Mouse (Mus musculus): ENCODE results near the gene Sh3d21. TPM values are rescaled to one million over a fixed set of nuclear protein-coding genes. Genes with fewer than 3 reads are reported as not detected.
A peak's percentile ranks its signal among the peaks of the same experiment; 100 is the strongest.
"Not testable (repeated sequence)": the region's sequence is repeated elsewhere in the genome, so short reads cannot be mapped to it uniquely, and the experiment has no call there.

Sh3d21 gene
- polyA plus RNA-seq, 1 experiment: not detected

- Histone ChIP-seq H3K27ac (ENCODE audit: control insufficient read depth, insufficient read depth, low read depth, low read length, poor library complexity) (no peak overlapping the region), H3K4me1 (ENCODE audit: control insufficient read depth, insufficient read depth, low read length) (no peaks in the 10 kb centered on the region), H3K4me3 (replicated peaks; ENCODE audit: control insufficient read depth, low read depth, low read length) (no peak overlapping the region)
- TF ChIP-seq POLR2A (IDR thresholded peaks at IDR 0.05; ENCODE audit: borderline replicate concordance, control insufficient read depth, low read depth, low read length) (no peak), CTCF (IDR thresholded peaks at IDR 0.05; ENCODE audit: control insufficient read depth, insufficient read depth, low read length) (no peak)
- 91% methylated on average over 3 of the region's 3 CpGs for WGBS
These were observed 23.8 kb upstream of the Sh3d21 start for GRCm38 (mm10) chr4:126187096-126187495.

- H3K27ac ChIP-seq (ENCODE audit: control insufficient read depth, insufficient read depth, low read depth, low read length, poor library complexity): no peak overlapping the region
- no peak overlapping the region for H3K4me3 ChIP-seq (replicated peaks; ENCODE audit: control insufficient read depth, low read depth, low read length)
- H3K4me1 ChIP-seq (ENCODE audit: control insufficient read depth, insufficient read depth, low read length): no peaks in the 10 kb centered on the region
- WGBS: 91% methylated on average over 5 of the region's 5 CpGs
- no peak for TF ChIP-seq CTCF (IDR thresholded peaks at IDR 0.05; ENCODE audit: control insufficient read depth, insufficient read depth, low read length)
- TF ChIP-seq POLR2A (IDR thresholded peaks at IDR 0.05; ENCODE audit: borderline replicate concordance, control insufficient read depth, low read depth, low read length): no peak
These were observed 19.7 kb upstream of the Sh3d21 start for GRCm38 (mm10) chr4:126183034-126183433.

GRCm38 (mm10) chr4:126181170-126181957 is 18.1 kb upstream of the Sh3d21 start:
- TF ChIP-seq CTCF (IDR thresholded peaks at IDR 0.05; ENCODE audit: control insufficient read depth, insufficient read depth, low read length): peak; percentile 88
- TF ChIP-seq POLR2A (IDR thresholded peaks at IDR 0.05; ENCODE audit: borderline replicate concordance, control insufficient read depth, low read depth, low read length): no peak
- Histone ChIP-seq H3K4me3 (replicated peaks; ENCODE audit: control insufficient read depth, low read depth, low read length) (no peak overlapping the region), H3K4me1 (ENCODE audit: control insufficient read depth, insufficient read depth, low read length) (no peaks in the 10 kb centered on the region), H3K27ac (ENCODE audit: control insufficient read depth, insufficient read depth, low read depth, low read length, poor library complexity) (no peak overlapping the region)
- 60% methylated on average over 7 of the region's 7 CpGs for WGBS

GRCm38 (mm10) chr4:126175980-126176379 is 12.7 kb upstream of the Sh3d21 start:
- not testable (repeated sequence) for H3K4me1 ChIP-seq (ENCODE audit: control insufficient read depth, insufficient read depth, low read length); H3K27ac ChIP-seq (ENCODE audit: control insufficient read depth, insufficient read depth, low read depth, low read length, poor library complexity); H3K4me3 ChIP-seq (replicated peaks; ENCODE audit: control insufficient read depth, low read depth, low read length)
- 90% methylated on average over 7 of the region's 7 CpGs for WGBS

GRCm38 (mm10) chr4:126173800-126174199 is 10.5 kb upstream of the Sh3d21 start:
- no peak overlapping the region for H3K4me3 ChIP-seq (replicated peaks; ENCODE audit: control insufficient read depth, low read depth, low read length)
- WGBS: 92% methylated on average over 5 of the region's 5 CpGs
- no peaks in the 10 kb centered on the region for H3K4me1 ChIP-seq (ENCODE audit: control insufficient read depth, insufficient read depth, low read length)
- H3K27ac ChIP-seq (ENCODE audit: control insufficient read depth, insufficient read depth, low read depth, low read length, poor library complexity): no peak overlapping the region
- TF ChIP-seq POLR2A (IDR thresholded peaks at IDR 0.05; ENCODE audit: borderline replicate concordance, control insufficient read depth, low read depth, low read length) (no peak), CTCF (IDR thresholded peaks at IDR 0.05; ENCODE audit: control insufficient read depth, insufficient read depth, low read length) (no peak)

- WGBS: 92% methylated on average over 5 of the region's 5 CpGs
- not testable (repeated sequence) for H3K27ac ChIP-seq (ENCODE audit: control insufficient read depth, insufficient read depth, low read depth, low read length, poor library complexity); H3K4me1 ChIP-seq (ENCODE audit: control insufficient read depth, insufficient read depth, low read length); H3K4me3 ChIP-seq (replicated peaks; ENCODE audit: control insufficient read depth, low read depth, low read length)
These were observed 7.4 kb upstream of the Sh3d21 start for GRCm38 (mm10) chr4:126170737-126171136.

GRCm38 (mm10) chr4:126168851-126169250 is 5.6 kb upstream of the Sh3d21 start:
- no peaks in the 10 kb centered on the region for H3K4me1 ChIP-seq (ENCODE audit: control insufficient read depth, insufficient read depth, low read length)
- WGBS: 86% methylated on average over 6 of the region's 6 CpGs

GRCm38 (mm10) chr4:126166084-126166483 is 2.8 kb upstream of the Sh3d21 start:
- H3K4me1 ChIP-seq (ENCODE audit: control insufficient read depth, insufficient read depth, low read length): no peaks in the 10 kb centered on the region; the same call in 1 of the 2 replicates
- WGBS: 92% methylated on average over 3 of the region's 3 CpGs
- TF ChIP-seq CTCF (IDR thresholded peaks at IDR 0.05; ENCODE audit: control insufficient read depth, insufficient read depth, low read length): no peak
- TF ChIP-seq POLR2A (IDR thresholded peaks at IDR 0.05; ENCODE audit: borderline replicate concordance, control insufficient read depth, low read depth, low read length): no peak
- no peak overlapping the region for H3K4me3 ChIP-seq (replicated peaks; ENCODE audit: control insufficient read depth, low read depth, low read length)
- H3K27ac ChIP-seq (ENCODE audit: control insufficient read depth, insufficient read depth, low read depth, low read length, poor library complexity): no peak overlapping the region

More at GRCm38 (mm10) chr4:126168851-126169250, 5.6 kb upstream of the Sh3d21 start:
- no peak overlapping the region for H3K27ac ChIP-seq (ENCODE audit: control insufficient read depth, insufficient read depth, low read depth, low read length, poor library complexity)
- no peak overlapping the region for H3K4me3 ChIP-seq (replicated peaks; ENCODE audit: control insufficient read depth, low read depth, low read length)
- TF ChIP-seq CTCF (IDR thresholded peaks at IDR 0.05; ENCODE audit: control insufficient read depth, insufficient read depth, low read length) (no peak), POLR2A (IDR thresholded peaks at IDR 0.05; ENCODE audit: borderline replicate concordance, control insufficient read depth, low read depth, low read length) (no peak)

GRCm38 (mm10) chr4:126165092-126165491 is 1.8 kb upstream of the Sh3d21 start:
- WGBS: 83% methylated on average over 8 of the region's 10 CpGs
- H3K4me3 ChIP-seq (replicated peaks; ENCODE audit: control insufficient read depth, low read depth, low read length); H3K27ac ChIP-seq (ENCODE audit: control insufficient read depth, insufficient read depth, low read depth, low read length, poor library complexity); H3K4me1 ChIP-seq (ENCODE audit: control insufficient read depth, insufficient read depth, low read length): not testable (repeated sequence)
